Mouse (Mus musculus) cerebellum, adult 9-11 months (tissue): ENCODE measurements around the gene Rnf114.

Source experiments
- DNase-seq: peaks from one replicate; pipeline ENCODE4 v3.0.0; 2022

The Rnf114 gene

GRCm38 (mm10) chr2:167491757-167492708 is at the start of gene Rnf114:
TSS of gene Rnf114 (plus strand) at chr2:167492645.
- peak; percentile 77 for DNase-seq

GRCm38 (mm10) chr2:167443411-167444193 is 48.8 kb upstream of the Rnf114 start:
- DNase-seq = peak; percentile 83

- DNase-seq = peak; percentile 53
These were observed 46.3 kb upstream of the Rnf114 start for GRCm38 (mm10) chr2:167445911-167446780.

- no peak for DNase-seq
These were observed 45.2 kb upstream of the Rnf114 start for GRCm38 (mm10) chr2:167447207-167447606.

- DNase-seq = peak; percentile 47
These were observed 44.8 kb upstream of the Rnf114 start for GRCm38 (mm10) chr2:167447629-167448028.

- peak; percentile 81 for DNase-seq
These were observed 42.8 kb upstream of the Rnf114 start for GRCm38 (mm10) chr2:167449331-167450275.

GRCm38 (mm10) chr2:167450647-167451046 is 41.8 kb upstream of the Rnf114 start:
- peak; percentile 78 for DNase-seq

- DNase-seq = peak; percentile 67
These were observed 38.6 kb upstream of the Rnf114 start for GRCm38 (mm10) chr2:167453814-167454213.

- peak; percentile 81 for DNase-seq
These were observed 36.0 kb upstream of the Rnf114 start for GRCm38 (mm10) chr2:167456361-167457020.

- peak; percentile 94 for DNase-seq
These were observed 35.2 kb upstream of the Rnf114 start for GRCm38 (mm10) chr2:167457213-167457612.

- DNase-seq = no peak
These were observed 33.9 kb upstream of the Rnf114 start for GRCm38 (mm10) chr2:167458548-167458947.

GRCm38 (mm10) chr2:167459071-167459865 is 33.2 kb upstream of the Rnf114 start:
- peak; percentile 93 for DNase-seq

- peak; percentile 84 for DNase-seq
These were observed 29.5 kb upstream of the Rnf114 start for GRCm38 (mm10) chr2:167462954-167463353.

- DNase-seq = no peak
These were observed 28.6 kb upstream of the Rnf114 start for GRCm38 (mm10) chr2:167463802-167464201.

GRCm38 (mm10) chr2:167465951-167466350 is 26.5 kb upstream of the Rnf114 start:
- DNase-seq = no peak

GRCm38 (mm10) chr2:167467214-167467613 is 25.2 kb upstream of the Rnf114 start:
- DNase-seq = no peak

GRCm38 (mm10) chr2:167468444-167468843 is 24.0 kb upstream of the Rnf114 start:
- DNase-seq = no peak

GRCm38 (mm10) chr2:167470611-167471010 is 21.8 kb upstream of the Rnf114 start:
- DNase-seq = peak; percentile 83

- peak; percentile 99 for DNase-seq
These were observed 20.9 kb upstream of the Rnf114 start for GRCm38 (mm10) chr2:167471585-167471984.

GRCm38 (mm10) chr2:167474218-167474617 is 18.2 kb upstream of the Rnf114 start:
- no peak for DNase-seq
